Mouse (Mus musculus) MEL (cell line): ENCODE results near the gene Gadd45g. TPM values are rescaled to one million over a fixed set of nuclear protein-coding genes. Genes with fewer than 3 reads are reported as not detected.
"Not testable (repeated sequence)": the region's sequence is repeated elsewhere in the genome, so short reads cannot be mapped to it uniquely, and the experiment has no call there.

Experiments
- DNase-seq: peaks from one replicate; pipeline ENCODE4 v3.0.0; 2011; ENCODE audit warnings: low read depth, low spot score
- H3K27ac ChIP-seq: 2 replicates; pipeline ENCODE4 v1.5.1; 2012; ENCODE audit warnings: low read depth, mild to moderate bottlenecking, control low read depth, low read length, moderate library complexity; ENCODE audit not compliant: control insufficient read depth
- H3K27me3 ChIP-seq, 2 experiments: fragments of 150-350 bp in 1 of 2; sonication (generic) in 1 of 2; 2 replicates each; pipeline ENCODE4 v1.6.1; 2012; ENCODE audit warnings: low read length in 2 of 2, mild to moderate bottlenecking in 2 of 2, improper control_type of control experiment in 1 of 2, moderate library complexity in 1 of 2; ENCODE audit not compliant: insufficient read depth in 2 of 2, control insufficient read depth in 1 of 2
- H3K36me3 ChIP-seq, 2 experiments: 2 replicates each; pipeline ENCODE4 v1.6.1; 2012 to 2014; ENCODE audit warnings: low read length in 2 of 2, improper control_type of control experiment in 1 of 2, inconsistent platforms in 1 of 2, mild to moderate bottlenecking in 1 of 2; ENCODE audit not compliant: insufficient read depth in 2 of 2, control insufficient read depth in 1 of 2
- H3K4me1 ChIP-seq, 2 experiments: fragments of 150-350 bp in 1 of 2; sonication (generic) in 1 of 2; 2 replicates each; pipeline ENCODE4 v1.6.1; 2012; ENCODE audit warnings: low read length in 2 of 2, improper control_type of control experiment in 1 of 2, mild to moderate bottlenecking in 1 of 2; ENCODE audit not compliant: insufficient read depth in 2 of 2, control insufficient read depth in 1 of 2
- H3K4me3 ChIP-seq, 2 experiments: fragments of 150-350 bp in 1 of 2; sonication (generic) in 1 of 2; 2 replicates each; pipeline ENCODE4 v1.5.1; 2012; ENCODE audit warnings: low read depth in 2 of 2, low read length in 2 of 2, mild to moderate bottlenecking in 2 of 2, moderate library complexity in 2 of 2, control low read depth in 1 of 2, improper control_type of control experiment in 1 of 2; ENCODE audit not compliant: control insufficient read depth in 1 of 2, insufficient read depth in 1 of 2
- H3K79me2 ChIP-seq: 2 replicates; pipeline ENCODE4 v1.6.1; 2012; ENCODE audit warnings: mild to moderate bottlenecking, low read length, moderate library complexity; ENCODE audit not compliant: control insufficient read depth, poor library complexity, insufficient read depth
- H3K9ac ChIP-seq: 2 replicates; pipeline ENCODE4 v1.6.1; 2012; ENCODE audit warnings: low read depth, mild to moderate bottlenecking, control low read depth, low read length, moderate library complexity; ENCODE audit not compliant: control insufficient read depth, poor library complexity, severe bottlenecking
- H3K9me3 ChIP-seq: fragments of 150-350 bp; sonication (generic); replicated peaks from 2 replicates; pipeline ENCODE4 v1.6.1; 2012; ENCODE audit warnings: mild to moderate bottlenecking, low read length, improper control_type of control experiment, moderate library complexity; ENCODE audit not compliant: insufficient read depth
- CTCF ChIP-seq, 3 experiments: IDR thresholded peaks in 2 of 3; conservative IDR thresholded peaks in 1 of 3; 2 replicates each; pipeline ENCODE4 v1.5.1; 2011 to 2012; ENCODE audit warnings: low read length in 3 of 3, low read depth in 2 of 3, mild to moderate bottlenecking in 2 of 3, improper control_type of control experiment in 1 of 3, inconsistent platforms in 1 of 3, mixed read lengths in 1 of 3, moderate library complexity in 1 of 3; ENCODE audit not compliant: control insufficient read depth in 1 of 3, insufficient read depth in 1 of 3, poor library complexity in 1 of 3, severe bottlenecking in 1 of 3
- E2F4 ChIP-seq: IDR thresholded peaks from 2 replicates; pipeline ENCODE4 v1.6.1; 2011; ENCODE audit warnings: low read depth, low read length, improper control_type of control experiment, borderline replicate concordance
- ELF1 ChIP-seq: IDR thresholded peaks from 2 replicates; pipeline ENCODE4 v1.6.1; 2014; ENCODE audit warnings: low read depth, mild to moderate bottlenecking, inconsistent platforms, low read length, improper control_type of control experiment, moderate library complexity
- EP300 ChIP-seq, 2 experiments: IDR thresholded peaks; 2 replicates each; pipeline ENCODE4 v1.6.1; 2011; ENCODE audit warnings: improper control_type of control experiment in 2 of 2, low read length in 2 of 2, low read depth in 1 of 2, mild to moderate bottlenecking in 1 of 2
- ETS1 ChIP-seq: IDR thresholded peaks from 2 replicates; pipeline ENCODE4 v1.6.1; 2012; ENCODE audit warnings: low read depth, mild to moderate bottlenecking, inconsistent platforms, low read length, improper control_type of control experiment, moderate library complexity
- GABPA ChIP-seq: IDR thresholded peaks from 2 replicates; pipeline ENCODE4 v1.6.1; 2012; ENCODE audit warnings: low read depth, mild to moderate bottlenecking, inconsistent platforms, low read length, improper control_type of control experiment, moderate library complexity
- GATA1 ChIP-seq: IDR thresholded peaks from 2 replicates; pipeline ENCODE4 v1.6.1; 2011; ENCODE audit warnings: low read depth, low read length, improper control_type of control experiment
- HCFC1 ChIP-seq: IDR thresholded peaks from 2 replicates; pipeline ENCODE4 v1.6.1; 2012; ENCODE audit warnings: low read depth, mild to moderate bottlenecking, inconsistent platforms, low read length, improper control_type of control experiment, moderate library complexity
- JUND ChIP-seq: IDR thresholded peaks from 2 replicates; pipeline ENCODE4 v1.6.1; 2011; ENCODE audit warnings: low read depth, mild to moderate bottlenecking, improper control_type of control experiment, low read length
- MYB ChIP-seq: IDR thresholded peaks from 2 replicates; pipeline ENCODE4 v1.6.1; 2011; ENCODE audit warnings: mild to moderate bottlenecking, low read depth, low read length, improper control_type of control experiment
- NELFE ChIP-seq: IDR thresholded peaks from 2 replicates; pipeline ENCODE4 v1.6.1; 2011; ENCODE audit warnings: low read depth, low read length, improper control_type of control experiment
- POLR2A ChIP-seq, 2 experiments: IDR thresholded peaks; 2 replicates each; pipeline ENCODE4 v1.6.1; 2011 to 2012; ENCODE audit warnings: low read length in 2 of 2, mild to moderate bottlenecking in 2 of 2, control low read depth in 1 of 2, improper control_type of control experiment in 1 of 2, low read depth in 1 of 2, moderate library complexity in 1 of 2; ENCODE audit not compliant: control insufficient read depth in 1 of 2, insufficient read depth in 1 of 2, poor library complexity in 1 of 2
- POLR2AphosphoS2 ChIP-seq: IDR thresholded peaks from 2 replicates; pipeline ENCODE4 v1.6.1; 2011; ENCODE audit warnings: low read length, improper control_type of control experiment
- POLR2AphosphoS5 ChIP-seq: IDR thresholded peaks from 2 replicates; pipeline ENCODE4 v1.6.1; 2012; ENCODE audit warnings: low read depth, borderline replicate concordance, mild to moderate bottlenecking, inconsistent platforms, low read length, moderate library complexity, mixed read lengths
- RAD21 ChIP-seq: IDR thresholded peaks from 2 replicates; pipeline ENCODE4 v1.6.1; 2011; ENCODE audit warnings: mild to moderate bottlenecking, low read depth, low read length, improper control_type of control experiment
- RCOR1 ChIP-seq: IDR thresholded peaks from 2 replicates; pipeline ENCODE4 v1.6.1; 2012; ENCODE audit warnings: low read depth, mild to moderate bottlenecking, inconsistent platforms, low read length, improper control_type of control experiment
- TBP ChIP-seq: IDR thresholded peaks from 2 replicates; pipeline ENCODE4 v1.8.0; 2011; ENCODE audit warnings: low read depth, low read length, improper control_type of control experiment
- TCF12 ChIP-seq: IDR thresholded peaks from 2 replicates; pipeline ENCODE4 v1.6.1; 2014; ENCODE audit warnings: low read depth, mild to moderate bottlenecking, inconsistent platforms, low read length, improper control_type of control experiment, moderate library complexity
- USF1 ChIP-seq: IDR thresholded peaks from 2 replicates; pipeline ENCODE4 v1.6.1; 2014; ENCODE audit warnings: low read depth, mild to moderate bottlenecking, inconsistent platforms, low read length, improper control_type of control experiment, moderate library complexity
- ZC3H11A ChIP-seq: IDR thresholded peaks from 2 replicates; pipeline ENCODE4 v1.6.1; 2012; ENCODE audit warnings: low read depth, mild to moderate bottlenecking, inconsistent platforms, low read length, improper control_type of control experiment
- ZMIZ1 ChIP-seq: IDR thresholded peaks from 2 replicates; pipeline ENCODE4 v1.6.1; 2012; ENCODE audit warnings: low read depth, mild to moderate bottlenecking, inconsistent platforms, low read length, improper control_type of control experiment, moderate library complexity
- ZNF384 ChIP-seq: IDR thresholded peaks from 2 replicates; pipeline ENCODE4 v1.6.1; 2012; ENCODE audit warnings: low read depth, mild to moderate bottlenecking, inconsistent platforms, low read length, improper control_type of control experiment
- polyA plus RNA-seq, 2 experiments: library from polyadenylated mRNA; stranded (reverse) in 1 of 2; unstranded in 1 of 2; fragments of >175 nt in 1 of 2; fragments of >200 nt in 1 of 2; gene quantifications; 2 replicates each; pipeline versions ENCODE4 v1.2.1 to v1.2.4; 2012; ENCODE audit warnings: low replicate concordance in 2 of 2, low read depth in 1 of 2; ENCODE audit not compliant: insufficient read length in 2 of 2, insufficient read depth in 1 of 2, missing spikeins in 1 of 2
- total RNA-seq: library from RNA; depleted of rRNA; stranded (reverse); fragments of 300-350 nt; gene quantifications from 2 replicates; pipeline ENCODE4 v1.2.3, GENCODE M21; 2012

Gene Gadd45g
- total and polyA plus RNA-seq, 3 experiments: 7.2 to 11.0 TPM; not detected in 1

GRCm38 (mm10) chr13:51834024-51834423 lies 12.5 kb upstream of the Gadd45g start:
- not testable (repeated sequence) for H3K4me3 ChIP-seq, H3K79me2 ChIP-seq, H3K36me3 ChIP-seq, H3K9me3 ChIP-seq, H3K27ac ChIP-seq, H3K27me3 ChIP-seq
- peak; percentile 31 to 51 (median 41); a peak in 5 of 6 replicates for TF ChIP-seq CTCF (IDR thresholded peaks at IDR 0.05 in 2 of 3, conservative IDR thresholded peaks at IDR 0.05 in 1 of 3; ENCODE audit: control insufficient read depth in 1 of 3, insufficient read depth in 1 of 3, low read depth in 2 of 3, low read length in 3 of 3, poor library complexity in 1 of 3, severe bottlenecking in 1 of 3)
- TF ChIP-seq, all 39 proteins: peak for 1; not testable (repeated sequence) for 38
- not testable (repeated sequence) for H3K9ac ChIP-seq
- H3K4me1 ChIP-seq: peaks cover 0 to 12% of the 10 kb centered on the region in 2 experiments; a peak in 1 of 4 replicates
- DNase-seq: peak; percentile 61

DNA sequence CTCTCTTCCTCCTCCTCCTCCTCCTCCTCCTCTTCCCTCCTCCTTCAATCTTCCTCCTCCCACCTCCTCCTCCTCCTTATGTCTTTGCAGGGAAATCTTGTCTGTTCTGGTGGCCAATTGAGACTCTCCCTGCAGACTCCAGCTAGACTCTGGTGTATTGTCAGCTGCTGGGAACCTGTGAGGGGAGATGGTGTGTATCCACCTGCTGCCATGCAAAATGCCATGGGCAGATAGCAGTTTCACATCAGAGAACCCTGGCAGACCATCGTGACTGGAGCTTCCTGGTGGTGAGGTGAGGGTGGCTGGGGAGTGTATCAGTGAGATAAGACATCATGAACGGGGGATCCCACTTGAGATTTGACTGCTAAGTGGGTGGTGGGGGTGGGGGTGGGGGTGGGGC lies 12.0 kb upstream of the Gadd45g start:
- TF ChIP-seq POLR2AphosphoS2: no peak
- TF ChIP-seq EP300 (IDR thresholded peaks at IDR 0.05; ENCODE audit: low read depth in 1 of 2, low read length in 2 of 2): no peak
- TF ChIP-seq TCF12: 0 out of 2 replicates have a peak, but pooled peaks have one; percentile 13
- TF ChIP-seq ETS1: no peak
- no peaks in the 10 kb centered on the region for H3K79me2 ChIP-seq
- H3K27ac ChIP-seq: no peak overlapping the region
- DNase-seq: no peak
- H3K4me3 ChIP-seq: no peak overlapping the region; a peak in 1 of 4 replicates
- H3K27me3 ChIP-seq: no peaks in the 10 kb centered on the region
- H3K9ac ChIP-seq: no peak overlapping the region
- no peaks in the 10 kb centered on the region; a peak in 1 of 4 replicates for H3K36me3 ChIP-seq
- peaks cover 0 to 12% of the 10 kb centered on the region in 2 experiments; a peak in 1 of 4 replicates for H3K4me1 ChIP-seq
- H3K9me3 ChIP-seq: no peaks in the 10 kb centered on the region

DNA sequence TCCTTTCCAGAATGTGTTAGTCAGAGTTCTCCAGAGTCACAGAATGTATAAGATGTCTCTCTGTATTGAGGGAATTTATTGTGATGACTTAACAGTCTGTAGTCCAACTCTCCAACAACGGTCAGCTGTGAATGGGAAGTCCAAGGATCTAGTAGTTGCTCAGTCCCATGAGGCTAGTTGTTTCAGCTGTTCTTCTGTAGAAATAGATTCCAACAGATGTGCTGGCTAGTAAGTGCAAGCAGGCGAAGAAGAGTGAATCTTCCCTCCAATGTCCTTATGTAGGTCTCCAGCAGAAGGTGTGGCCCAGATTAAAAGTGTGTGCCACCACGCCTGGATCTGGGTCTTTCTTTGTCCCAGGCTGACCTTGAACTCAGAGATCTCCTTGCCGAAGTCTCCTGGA lies 11.3 kb upstream of the Gadd45g start:
- peaks cover 0 to 12% of the 10 kb centered on the region in 2 experiments; a peak in 1 of 4 replicates for H3K4me1 ChIP-seq
- H3K79me2 ChIP-seq, H3K9ac ChIP-seq, H3K27me3 ChIP-seq, DNase-seq, H3K27ac ChIP-seq, H3K4me3 ChIP-seq, H3K9me3 ChIP-seq, H3K36me3 ChIP-seq: not testable (repeated sequence)

- no peaks in the 10 kb centered on the region for H3K79me2 ChIP-seq
- peaks cover 0 to 2% of the 10 kb centered on the region in 2 experiments; a peak in 1 of 4 replicates for H3K36me3 ChIP-seq
- H3K27ac ChIP-seq: no peak overlapping the region
- no peak for TF ChIP-seq GABPA
- no peak for TF ChIP-seq NELFE
- no peak for TF ChIP-seq ETS1
- no peak for TF ChIP-seq E2F4
- no peak for TF ChIP-seq MYB
- TF ChIP-seq TBP: no peak
- no peak for TF ChIP-seq GATA1
- TF ChIP-seq HCFC1: no peak
- TF ChIP-seq RCOR1: no peak
- TF ChIP-seq ZMIZ1: no peak
- TF ChIP-seq USF1: no peak
- TF ChIP-seq POLR2A (IDR thresholded peaks at IDR 0.05; ENCODE audit: control insufficient read depth in 1 of 2, insufficient read depth in 1 of 2, low read depth in 1 of 2, low read length in 2 of 2, poor library complexity in 1 of 2): no peak
- TF ChIP-seq ELF1: no peak
- no peak for TF ChIP-seq POLR2AphosphoS5
- TF ChIP-seq RAD21: no peak
- TF ChIP-seq JUND: no peak
- no peak for TF ChIP-seq ZC3H11A
- TF ChIP-seq ZNF384: no peak
- TF ChIP-seq, all 39 proteins: peak for 0
- H3K27me3 ChIP-seq: no peaks in the 10 kb centered on the region; a peak in 1 of 4 replicates
- H3K4me1 ChIP-seq: peaks cover 5 to 23% of the 10 kb centered on the region in 2 experiments
- no peaks in the 10 kb centered on the region for H3K9me3 ChIP-seq
- no peak overlapping the region for H3K9ac ChIP-seq
- no peak overlapping the region for H3K4me3 ChIP-seq
- no peak for DNase-seq
Observed at GRCm38 (mm10) chr13:51837402-51837801, 9.1 kb upstream of the Gadd45g start.
